Mouse (Mus musculus): Measurements from ENCODE around the gene Slc22a19.
"Not testable (repeated sequence)": the region's sequence is repeated elsewhere in the genome, so short reads cannot be mapped to it uniquely, and the experiment has no call there.

Gene Slc22a19

DNA sequence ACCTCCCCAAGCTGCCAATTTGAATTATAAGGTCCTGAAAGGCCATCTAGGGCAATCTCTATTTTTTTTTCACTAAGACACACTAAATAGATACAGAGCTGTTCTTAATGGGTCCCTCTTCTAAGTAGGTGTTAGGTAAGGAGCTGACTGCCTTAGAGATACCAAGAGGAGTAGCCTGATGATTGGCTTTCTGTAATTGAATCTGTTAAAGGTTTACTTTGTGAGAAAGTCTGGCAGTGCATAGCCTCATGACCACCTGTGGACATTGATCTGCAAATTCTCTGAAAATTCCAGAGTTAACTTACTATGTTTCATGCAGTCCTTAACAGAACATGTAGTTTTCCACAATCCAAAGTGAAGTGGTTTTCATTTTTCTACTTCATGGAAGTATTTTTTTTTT, at the start of gene Slc22a19:
Gene Slc22a19, minus strand, starts transcription at position 163 of the 400 bp plus-strand sequence.
- in situ Hi-C loops (cut with MboI; ENCODE audit: unreplicated experiment in 2 of 2): no loop called here

DNA sequence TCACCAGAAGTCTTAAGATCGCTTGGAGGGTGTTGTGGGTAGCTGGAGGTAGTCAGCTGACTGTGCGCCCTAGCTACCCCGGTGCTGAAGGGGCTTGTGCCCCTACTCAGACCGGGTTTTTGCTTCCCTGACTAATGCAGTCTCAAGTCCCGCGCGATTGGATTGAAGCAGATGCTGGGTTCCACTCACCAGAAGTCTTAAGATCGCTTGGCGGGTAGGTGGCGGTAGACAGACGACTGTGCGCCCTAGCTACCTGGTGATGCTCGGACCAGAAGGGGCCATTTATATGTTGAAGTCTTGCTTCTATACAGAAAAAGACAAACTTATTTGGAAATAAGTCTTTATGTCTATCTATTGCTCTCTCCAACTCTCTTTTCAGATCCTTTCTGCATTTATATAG, 42.3 kb upstream of the Slc22a19 start:
- in situ Hi-C loops (cut with MboI; ENCODE audit: unreplicated experiment in 2 of 2): not testable (repeated sequence)

DNA sequence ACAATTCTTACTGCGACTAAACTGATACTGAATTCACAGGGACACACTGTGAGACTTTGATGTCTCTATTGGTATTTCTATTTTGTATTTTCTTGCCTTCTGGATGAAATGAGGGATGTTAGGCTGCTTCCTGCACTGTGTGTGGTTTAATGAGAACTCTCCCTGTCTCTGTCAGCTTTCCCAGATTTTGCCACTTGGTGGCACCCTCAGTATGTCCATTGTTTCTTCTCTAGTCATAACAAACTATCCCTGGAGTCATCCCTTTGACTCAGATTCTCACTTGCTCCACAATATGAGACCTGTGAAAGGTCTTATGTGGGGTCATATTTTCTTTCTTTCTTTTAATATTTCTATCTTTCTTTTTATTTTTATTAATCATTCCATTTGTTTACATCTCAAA, 18.4 kb upstream of the Slc22a19 start:
- in situ Hi-C loops (cut with MboI; ENCODE audit: unreplicated experiment in 2 of 2): loop anchor here in 1 of 2 experiments (25.0 kb wide), 1 partner anchor 958 kb away; no protein-coding TSS in a partner anchor

DNA sequence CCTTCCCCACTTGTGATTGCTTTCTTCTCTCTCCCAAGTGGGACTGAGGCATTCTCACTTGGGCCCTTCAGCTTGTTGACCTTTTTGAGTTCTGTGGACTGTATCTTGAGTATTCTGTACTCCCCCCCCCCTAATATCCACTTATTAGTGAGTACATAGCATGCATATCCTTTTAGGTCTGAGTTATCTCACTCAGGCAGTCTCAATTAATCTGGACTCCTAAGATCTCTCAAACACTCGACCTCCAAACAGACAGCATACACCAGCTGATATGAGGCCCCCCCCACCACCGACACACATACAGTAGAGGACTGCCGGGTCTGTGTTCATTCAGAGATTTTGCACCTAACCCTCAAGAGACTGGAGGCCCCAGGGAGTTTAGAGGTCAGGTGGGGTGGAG, 18.0 kb downstream of the Slc22a19 start:
- in situ Hi-C loops (cut with MboI; ENCODE audit: unreplicated experiment in 2 of 2): not testable (repeated sequence)

DNA sequence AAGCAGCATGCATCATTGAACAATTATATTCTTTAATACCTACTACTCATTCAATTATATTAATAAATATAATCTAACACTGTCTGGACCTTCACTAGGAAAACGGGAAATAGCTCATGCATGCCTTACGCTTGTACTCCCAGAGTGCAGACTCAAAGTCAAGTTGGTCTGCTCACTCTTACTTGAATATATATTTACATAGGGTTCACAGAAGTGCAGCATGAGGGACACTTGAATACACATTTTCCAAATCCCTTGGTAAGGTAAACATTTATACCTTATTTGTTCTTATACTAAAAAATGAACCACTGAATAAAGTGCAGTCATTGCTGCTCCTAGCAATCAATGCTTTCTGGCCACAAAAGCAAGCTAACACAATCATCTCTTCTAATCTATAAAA, 19.9 kb downstream of the Slc22a19 start:
- in situ Hi-C loops (cut with MboI; ENCODE audit: unreplicated experiment in 2 of 2): no loop called here

DNA sequence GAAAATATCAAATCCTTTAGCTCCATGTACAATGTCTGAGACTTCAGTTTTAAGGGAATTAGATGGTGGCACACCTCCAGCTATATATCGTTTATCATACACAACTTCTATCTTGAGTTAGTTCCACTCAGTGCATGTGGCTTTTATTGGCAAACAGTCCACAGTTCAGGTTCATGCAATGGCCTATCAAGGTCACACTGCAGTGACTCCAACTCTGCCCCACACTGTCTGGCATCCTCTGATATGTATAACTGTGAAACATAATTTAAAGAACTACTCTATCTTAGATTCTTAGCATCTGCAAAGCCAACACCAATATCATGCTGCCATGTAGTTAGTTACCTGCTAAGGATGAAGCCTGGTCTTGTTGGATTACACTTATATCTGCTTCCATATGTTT, 23.1 kb downstream of the Slc22a19 start:
- in situ Hi-C loops (cut with MboI; ENCODE audit: unreplicated experiment in 2 of 2): no loop called here

DNA sequence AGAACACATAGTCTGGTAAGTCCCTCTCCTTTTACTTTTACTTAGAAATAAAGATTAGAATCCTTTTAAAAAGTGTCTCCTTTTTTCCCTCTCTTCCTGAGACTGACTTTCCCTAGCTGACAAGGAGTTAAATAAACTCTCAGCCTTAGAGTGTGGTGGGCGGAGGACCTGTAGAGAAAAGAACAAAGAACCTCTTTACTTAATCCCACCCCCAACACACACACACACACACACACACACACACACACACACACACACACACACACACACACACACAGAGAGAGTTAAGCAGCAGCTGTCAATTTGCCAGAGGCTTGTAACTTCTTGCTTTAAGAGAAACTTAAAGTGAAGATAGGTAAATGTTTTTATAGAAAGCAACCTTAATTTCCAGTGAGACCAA, 39.1 kb downstream of the Slc22a19 start:
- in situ Hi-C loops (cut with MboI; ENCODE audit: unreplicated experiment in 2 of 2): no loop called here

DNA sequence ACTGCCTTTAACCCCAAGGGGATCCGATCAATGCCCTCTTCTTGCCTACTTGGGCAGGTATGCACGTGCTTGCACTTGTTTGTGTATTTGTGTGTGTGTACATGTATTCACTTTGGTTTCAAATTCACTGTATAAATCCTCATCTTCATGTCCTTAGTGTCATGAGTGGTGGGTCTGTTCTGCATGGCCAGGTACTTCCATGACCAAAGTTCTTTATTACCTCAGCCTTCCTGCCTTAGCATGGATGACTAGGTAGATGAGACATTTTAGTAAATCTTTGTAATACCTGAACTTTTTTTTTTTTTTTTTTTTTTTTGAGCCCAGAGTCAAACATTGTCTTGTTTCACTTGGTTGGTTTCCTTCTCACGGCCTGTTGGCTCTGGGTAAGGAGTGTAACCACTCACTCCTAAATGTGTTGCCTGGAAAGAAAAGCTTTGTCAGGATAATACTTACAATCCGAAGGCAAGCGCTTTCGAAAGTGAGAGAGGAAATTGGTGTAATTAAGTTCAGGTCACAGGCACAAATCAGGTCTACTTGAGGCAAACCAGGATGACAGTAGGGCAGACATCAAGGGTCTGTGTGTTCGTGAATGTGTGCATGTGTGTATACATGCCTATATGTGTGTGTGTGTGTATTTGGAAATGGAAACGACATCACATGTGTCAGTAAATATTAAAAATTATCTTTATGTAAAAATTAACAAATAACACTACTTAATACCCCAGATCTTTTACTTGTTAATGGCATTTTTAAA, 62.0 kb downstream of the Slc22a19 start:
- in situ Hi-C loops (cut with MboI; ENCODE audit: unreplicated experiment in 2 of 2): no loop called here

DNA sequence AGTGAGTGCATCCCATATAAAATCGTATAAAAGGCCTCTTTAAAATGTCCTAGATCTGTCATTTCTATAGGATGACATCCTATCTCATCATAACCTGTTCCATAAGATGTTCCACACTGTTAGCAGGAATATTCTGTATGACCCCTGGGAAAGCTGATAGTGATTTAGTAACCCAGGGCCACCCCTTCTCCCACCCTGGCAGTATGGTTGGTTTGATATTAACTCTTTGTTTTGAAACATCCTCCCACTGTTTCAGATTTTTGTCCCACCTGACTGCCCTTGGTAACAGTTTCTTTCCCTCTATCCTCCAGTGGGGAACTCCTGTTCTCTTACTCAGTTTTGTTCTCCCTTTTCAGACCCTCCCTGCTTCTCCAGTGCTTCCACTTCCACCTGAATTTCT, 77.3 kb downstream of the Slc22a19 start:
- in situ Hi-C loops (cut with MboI; ENCODE audit: unreplicated experiment in 2 of 2): no loop called here

DNA sequence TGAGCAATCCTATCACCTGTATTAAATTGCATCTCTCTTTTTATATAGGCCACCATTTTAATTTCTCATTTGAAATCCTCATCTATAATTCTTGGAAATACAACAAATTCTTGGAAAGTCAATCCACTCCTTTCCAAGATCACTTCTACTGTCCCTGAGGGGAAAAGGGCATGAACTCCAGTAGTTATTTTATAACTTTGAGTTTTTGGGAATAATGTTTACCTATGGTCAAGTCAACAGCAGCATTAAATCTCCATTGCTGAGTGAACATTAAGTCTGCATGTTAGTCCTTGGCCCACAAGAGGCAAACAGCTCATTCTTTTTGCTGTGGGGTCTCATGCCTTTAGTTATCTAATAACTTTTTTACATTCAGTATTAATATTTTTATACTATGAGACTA, 78.1 kb downstream of the Slc22a19 start:
- in situ Hi-C loops (cut with MboI; ENCODE audit: unreplicated experiment in 2 of 2): no loop called here
